Mouse (Mus musculus) cerebellum, adult 11 months (tissue): ENCODE data around the gene Setmar.

ENCODE experiments used
- DNase-seq: peaks from one replicate; pipeline ENCODE4 v3.0.0; 2022

Setmar gene

DNA sequence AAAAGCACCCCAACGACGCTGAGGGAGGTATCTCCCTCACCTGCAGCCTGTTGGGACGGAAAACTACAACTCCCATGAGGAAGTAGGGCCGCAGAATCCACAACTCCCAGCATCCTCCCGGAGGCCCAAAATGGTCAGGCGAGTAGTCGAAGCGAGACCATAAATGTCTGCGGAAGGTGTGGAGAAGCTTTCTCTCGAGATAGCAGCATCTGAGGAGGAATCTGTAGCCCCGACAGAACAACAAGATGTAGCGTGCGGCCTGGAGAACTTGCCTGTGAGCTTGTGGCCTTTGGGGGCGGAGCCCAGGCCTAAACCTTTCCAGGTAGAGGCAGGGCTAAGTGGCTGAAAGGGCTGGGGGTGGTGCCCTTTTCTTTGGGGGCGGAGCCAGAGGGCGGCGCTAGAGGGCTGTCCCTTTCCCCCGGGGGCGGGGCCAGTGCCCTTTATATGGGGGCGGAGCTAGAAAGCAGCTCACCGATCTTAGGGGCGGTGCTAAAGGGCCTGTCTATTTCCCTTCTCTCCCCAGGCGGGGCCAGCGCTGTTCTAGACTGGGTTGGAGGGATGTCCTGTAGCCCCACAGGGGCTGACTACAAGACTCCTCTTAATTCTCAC, at the start of gene Setmar:
Gene Setmar (plus strand): TSS at position 128 of the 609 bp plus-strand sequence.
- peak; percentile 98 for DNase-seq

GRCm38 (mm10) chr6:108021646-108022045, 43.2 kb upstream of the Setmar start:
- no peak for DNase-seq

- peak; percentile 49 for DNase-seq
These were observed 9.8 kb upstream of the Setmar start for GRCm38 (mm10) chr6:108055041-108055440.

DNA sequence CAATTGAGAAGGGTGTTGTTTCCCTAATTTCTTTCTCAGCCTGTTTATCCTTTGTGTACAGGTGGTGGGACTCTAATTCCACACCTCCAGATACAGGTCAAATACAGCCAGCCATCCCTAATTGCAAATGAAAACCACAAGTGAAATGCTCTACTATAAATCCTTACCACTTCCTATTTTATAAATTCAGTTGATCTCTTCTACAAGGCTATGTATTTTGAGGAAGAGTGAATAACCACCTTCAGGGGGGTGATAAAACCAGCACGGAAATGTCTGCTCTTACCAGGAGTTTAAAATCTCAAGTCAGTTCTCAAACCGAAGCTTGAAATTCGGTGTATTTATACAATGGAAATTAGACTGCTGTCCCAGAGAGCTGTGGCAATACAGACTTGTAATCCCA, 8.9 kb upstream of the Setmar start:
- DNase-seq, result no peak

DNA sequence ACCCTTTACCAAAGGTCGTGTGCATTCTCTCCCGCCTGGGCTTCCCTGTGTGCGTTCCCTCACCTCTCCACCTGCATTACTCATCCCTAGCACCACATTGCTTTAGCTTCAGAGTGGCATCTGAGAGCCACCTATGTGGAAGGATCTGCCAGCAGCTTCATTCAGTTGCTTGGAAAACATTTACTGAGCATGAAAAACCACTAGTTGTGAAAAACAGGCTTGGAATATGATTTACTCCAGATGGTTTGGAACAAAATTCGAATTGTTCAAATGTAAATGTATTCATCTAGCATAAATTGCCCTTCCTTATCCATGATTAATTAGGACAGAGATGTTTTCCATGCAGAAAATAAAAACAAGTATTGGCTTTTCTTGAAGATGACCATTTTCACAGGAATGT, 7.5 kb upstream of the Setmar start:
- DNase-seq, result no peak

DNA sequence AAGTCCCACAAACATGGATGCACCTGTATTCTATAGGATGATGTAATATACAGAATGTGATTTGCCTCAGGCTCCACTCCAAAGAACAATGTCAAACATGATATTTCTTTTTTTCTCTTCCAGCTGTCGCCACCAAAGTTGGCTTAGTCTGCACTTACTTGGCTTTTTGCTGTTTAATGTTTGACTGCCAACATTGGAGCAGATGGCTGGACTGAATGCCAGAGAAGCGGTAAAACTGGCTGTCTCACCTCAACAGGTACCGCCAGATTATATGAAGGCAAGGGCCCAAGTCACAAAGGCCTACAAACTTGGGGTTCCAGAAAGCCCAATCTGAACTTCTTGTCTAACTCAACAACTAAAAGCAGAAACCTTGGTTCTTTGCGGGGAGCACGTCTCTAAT, 6.8 kb upstream of the Setmar start:
- DNase-seq, result no peak

GRCm38 (mm10) chr6:108061121-108061520, 3.7 kb upstream of the Setmar start:
- no peak for DNase-seq

- peak; percentile 84 for DNase-seq
These were observed 738 bp downstream of the Setmar start for GRCm38 (mm10) chr6:108065583-108065982.

GRCm38 (mm10) chr6:108070947-108071346, 6.1 kb downstream of the Setmar start:
- DNase-seq, result no peak

DNA sequence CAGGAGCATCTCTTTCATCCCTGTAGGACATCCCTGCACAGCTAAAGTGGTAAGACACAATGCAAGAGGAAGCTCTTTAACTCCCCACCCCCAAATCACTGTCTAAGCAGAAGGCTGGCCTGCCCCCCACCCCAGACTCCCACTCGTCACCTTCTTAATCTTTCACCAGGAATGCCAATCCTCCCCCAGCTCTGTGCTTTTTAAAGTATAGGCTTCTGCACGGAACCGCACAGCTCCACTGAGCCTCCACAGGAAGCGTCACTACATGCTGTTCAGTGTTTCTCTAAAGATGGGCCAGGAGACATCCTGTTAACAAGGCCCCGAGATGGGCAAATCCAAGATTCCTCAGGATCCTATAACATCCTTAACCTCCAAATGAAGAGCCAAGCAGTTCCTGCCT, 8.2 kb downstream of the Setmar start:
- no peak for DNase-seq

DNA sequence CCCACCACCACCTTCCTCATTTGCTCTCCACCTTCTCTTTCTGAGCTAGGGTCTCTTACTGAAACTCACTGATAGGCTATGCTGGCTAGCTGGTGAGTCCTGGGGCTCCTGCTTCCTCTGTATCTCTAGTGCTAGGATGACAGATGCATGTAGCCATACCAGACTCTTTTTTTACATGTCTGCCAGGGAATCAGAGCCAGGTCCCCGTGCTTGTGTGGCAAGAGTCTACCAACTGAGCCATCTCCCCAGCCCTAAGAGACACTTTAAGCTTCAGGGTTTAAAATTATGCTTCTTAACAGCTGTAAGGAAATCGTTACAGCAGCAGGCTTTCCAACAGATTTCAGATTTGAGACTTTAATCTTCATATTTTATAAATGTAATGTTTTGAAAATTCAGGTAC, 9.1 kb downstream of the Setmar start:
- no peak for DNase-seq

- DNase-seq, result no peak
These were observed 9.8 kb downstream of the Setmar start for GRCm38 (mm10) chr6:108074624-108075023.

DNA sequence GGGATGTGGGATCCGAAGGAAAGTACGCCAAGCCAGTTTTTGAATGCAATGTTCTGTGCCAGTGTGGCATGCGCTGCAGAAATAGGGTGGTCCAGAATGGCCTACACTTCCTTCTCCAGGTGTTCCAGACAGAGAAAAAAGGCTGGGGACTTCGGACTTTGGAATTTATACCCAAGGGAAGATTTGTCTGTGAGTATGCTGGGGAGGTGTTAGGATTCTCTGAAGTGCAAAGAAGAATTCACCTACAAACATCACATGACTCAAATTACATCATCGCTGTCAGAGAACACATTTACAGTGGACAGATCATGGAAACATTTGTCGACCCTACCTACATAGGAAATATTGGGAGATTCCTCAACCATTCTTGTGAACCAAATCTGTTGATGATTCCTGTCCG, 11.0 kb downstream of the Setmar start:
- no peak for DNase-seq

- no peak for DNase-seq
These were observed 26.5 kb downstream of the Setmar start for GRCm38 (mm10) chr6:108091296-108091695.

DNA sequence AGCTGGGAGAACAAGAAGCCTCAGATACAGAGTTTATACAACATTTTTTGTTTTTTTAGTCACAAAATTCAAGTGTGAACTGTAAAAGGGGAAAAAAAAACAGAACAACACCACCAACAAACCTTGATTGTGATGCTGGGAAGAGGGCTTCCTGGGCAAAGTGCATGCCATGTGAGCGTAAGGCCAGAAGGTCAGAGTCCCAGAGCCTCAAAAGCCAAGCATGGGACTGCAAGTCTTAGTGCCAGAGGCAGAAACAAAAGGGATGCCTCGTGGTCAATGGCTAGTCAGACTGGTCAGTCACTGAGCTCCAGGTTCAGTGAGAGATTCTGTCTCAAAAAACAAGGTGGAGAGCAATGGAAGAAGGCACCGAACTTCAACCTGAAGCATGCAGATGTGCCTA, 27.8 kb downstream of the Setmar start:
- no peak for DNase-seq

DNA sequence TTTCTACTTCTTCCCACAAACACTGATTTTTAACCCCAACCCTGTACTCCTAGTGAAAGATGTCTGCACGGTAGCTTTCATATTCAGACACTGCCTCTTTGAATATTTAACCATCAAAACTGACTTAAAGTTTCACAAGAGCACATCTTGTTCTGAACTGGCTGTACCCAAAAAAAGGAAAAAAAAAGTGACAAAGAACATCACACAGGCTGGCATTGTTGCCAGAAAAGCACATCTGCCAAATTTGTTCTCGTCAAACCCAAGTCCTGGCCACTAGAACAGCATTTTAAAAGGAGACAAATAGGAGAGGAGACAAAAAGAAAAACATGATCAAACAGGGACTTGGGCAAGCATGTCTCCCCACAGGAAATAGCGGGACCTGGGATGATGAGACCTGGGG, 28.6 kb downstream of the Setmar start:
- no peak for DNase-seq

- DNase-seq, result no peak
These were observed 30.6 kb downstream of the Setmar start for GRCm38 (mm10) chr6:108095445-108095844.

- DNase-seq, result peak; percentile 16
These were observed 33.5 kb downstream of the Setmar start for GRCm38 (mm10) chr6:108098171-108098845.

- DNase-seq, result no peak
These were observed 34.0 kb downstream of the Setmar start for GRCm38 (mm10) chr6:108098846-108099217.

GRCm38 (mm10) chr6:108101936-108102830, 37.3 kb downstream of the Setmar start:
- DNase-seq, result no peak

DNA sequence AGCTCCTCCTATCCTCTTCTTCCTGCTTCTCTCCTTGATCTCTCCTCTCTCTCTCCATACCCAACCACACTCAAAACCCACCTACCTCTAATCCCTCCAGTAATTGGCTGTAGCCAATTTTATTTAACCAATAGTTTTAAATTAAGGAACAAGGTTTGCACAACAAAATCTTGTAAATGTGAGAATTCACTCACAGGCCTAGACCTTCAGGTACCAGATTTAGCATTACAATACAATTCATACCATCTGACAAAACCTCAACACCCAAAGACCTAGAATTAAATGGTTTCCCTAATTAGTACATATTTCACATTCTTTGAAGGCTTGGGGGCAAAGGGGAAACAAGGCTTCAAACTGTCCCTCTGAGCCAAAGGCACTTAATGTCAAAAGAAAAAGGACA, 42.5 kb downstream of the Setmar start:
- no peak for DNase-seq

DNA sequence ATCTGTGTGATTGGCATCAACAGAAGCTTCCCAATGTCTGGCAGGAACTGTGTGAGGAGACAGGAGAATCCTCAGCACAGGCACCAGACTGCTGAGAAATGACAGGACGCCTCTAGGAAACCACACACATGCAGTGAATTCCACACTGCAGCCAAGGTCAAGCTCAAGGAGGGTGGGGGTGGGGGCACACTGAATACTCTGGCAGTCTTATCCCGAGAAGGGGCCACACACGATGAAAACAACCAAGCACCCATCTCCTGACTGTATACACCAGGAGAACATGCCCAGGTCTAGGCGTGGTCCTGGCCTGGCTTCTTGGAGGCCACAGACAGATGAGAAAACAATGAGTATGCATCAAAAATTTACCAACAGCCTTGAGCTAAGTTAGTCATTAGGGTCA, 45.5 kb downstream of the Setmar start:
- no peak for DNase-seq

- no peak for DNase-seq
These were observed 46.8 kb downstream of the Setmar start for GRCm38 (mm10) chr6:108111693-108112092.

- no peak for DNase-seq
These were observed 50.1 kb downstream of the Setmar start for GRCm38 (mm10) chr6:108114971-108115370.
